Mouse (Mus musculus): ENCODE measurements around the gene Ccdc13.

Gene Ccdc13

GRCm38 (mm10) chr9:121802747-121803146, 36.5 kb downstream of the Ccdc13 start:
- no peak for DNase-seq (ENCODE audit: inconsistent ontology term)

GRCm38 (mm10) chr9:121798887-121799520, 40.3 kb downstream of the Ccdc13 start:
- no peak for DNase-seq (ENCODE audit: inconsistent ontology term)

GRCm38 (mm10) chr9:121797722-121798121, 41.5 kb downstream of the Ccdc13 start:
- DNase-seq (ENCODE audit: inconsistent ontology term) = no peak

- no peak for DNase-seq (ENCODE audit: inconsistent ontology term)
These were observed 44.2 kb downstream of the Ccdc13 start for GRCm38 (mm10) chr9:121794972-121795539.

GRCm38 (mm10) chr9:121791757-121792521, 47.3 kb downstream of the Ccdc13 start, which contains the start of gene Hhatl:
Gene Hhatl (minus strand): TSS chr9:121792507.
- DNase-seq (ENCODE audit: inconsistent ontology term) = no peak

- peak; percentile 74 for DNase-seq (ENCODE audit: inconsistent ontology term)
These were observed 48.1 kb downstream of the Ccdc13 start for GRCm38 (mm10) chr9:121791206-121791605.

- DNase-seq (ENCODE audit: inconsistent ontology term) = no peak
These were observed 52.9 kb downstream of the Ccdc13 start for GRCm38 (mm10) chr9:121786359-121786758.

GRCm38 (mm10) chr9:121785261-121785660, 54.0 kb downstream of the Ccdc13 start:
- no peak for DNase-seq (ENCODE audit: inconsistent ontology term)

- DNase-seq (ENCODE audit: inconsistent ontology term) = no peak
These were observed 54.5 kb downstream of the Ccdc13 start for GRCm38 (mm10) chr9:121784801-121785200.

- peak; percentile 39 for DNase-seq (ENCODE audit: inconsistent ontology term)
These were observed 61.1 kb downstream of the Ccdc13 start for GRCm38 (mm10) chr9:121778066-121778624.

- no peak for DNase-seq (ENCODE audit: inconsistent ontology term)
These were observed 61.7 kb downstream of the Ccdc13 start, which contains the start of gene Klhl40 for GRCm38 (mm10) chr9:121777484-121778065. Gene Klhl40 (plus strand): TSS chr9:121777607.

GRCm38 (mm10) chr9:121776511-121776910, 62.8 kb downstream of the Ccdc13 start:
- DNase-seq (ENCODE audit: inconsistent ontology term) = no peak

GRCm38 (mm10) chr9:121775951-121776350, 63.3 kb downstream of the Ccdc13 start:
- no peak for DNase-seq (ENCODE audit: inconsistent ontology term)

GRCm38 (mm10) chr9:121772412-121772811, 66.8 kb downstream of the Ccdc13 start:
- no peak for DNase-seq (ENCODE audit: inconsistent ontology term)

GRCm38 (mm10) chr9:121765166-121765855, 74.0 kb downstream of the Ccdc13 start:
- DNase-seq (ENCODE audit: inconsistent ontology term) = no peak

GRCm38 (mm10) chr9:121763716-121764115, 75.5 kb downstream of the Ccdc13 start:
- DNase-seq (ENCODE audit: inconsistent ontology term) = no peak

GRCm38 (mm10) chr9:121762761-121763160, 76.5 kb downstream of the Ccdc13 start:
- DNase-seq (ENCODE audit: inconsistent ontology term) = no peak

GRCm38 (mm10) chr9:121762248-121762647, 77.0 kb downstream of the Ccdc13 start:
- DNase-seq (ENCODE audit: inconsistent ontology term) = no peak

GRCm38 (mm10) chr9:121761787-121762186, 77.5 kb downstream of the Ccdc13 start:
- no peak for DNase-seq (ENCODE audit: inconsistent ontology term)

GRCm38 (mm10) chr9:121761091-121761665, 78.1 kb downstream of the Ccdc13 start:
- peak; percentile 70 for DNase-seq (ENCODE audit: inconsistent ontology term)
